Mouse (Mus musculus) left cerebral cortex, postnatal 36 days (tissue): ENCODE data around the gene Capg. TPM values are rescaled to one million over a fixed set of nuclear protein-coding genes. Genes with fewer than 3 reads are reported as not detected.
"Not testable (repeated sequence)": the region's sequence is repeated elsewhere in the genome, so short reads cannot be mapped to it uniquely, and the experiment has no call there.

Experiments used
- DNase-seq, 2 experiments: peaks; one replicate each; pipeline ENCODE4 v3.0.0; 2021 to 2022; ENCODE audit warnings: low spot score in 2 of 2, mixed read lengths in 1 of 2
- intact Hi-C: fragments of 180-260 bp; cut with DNase I; formaldehyde crosslinking; loops from one replicate; pipeline ENCODE4 v1.15.1; 2025
- total RNA-seq, 2 experiments: library from RNA; stranded (reverse); gene quantifications; 2 replicates each; pipeline ENCODE4 v1.2.3; 2021

The Capg gene
- total RNA-seq, 2 experiments from 2014 or later: 2.2 to 3.1 TPM

GRCm38 (mm10) chr6:72527070-72527469 is 17.1 kb upstream of the Capg start:
- DNase-seq: no peak
- intact Hi-C loops: no loop called here

- no peak for DNase-seq
- intact Hi-C loops: no loop called here
Measured at GRCm38 (mm10) chr6:72528410-72529151, 15.6 kb upstream of the Capg start.

GRCm38 (mm10) chr6:72532580-72532979 is 11.6 kb upstream of the Capg start:
- peak in 1 of 2 experiments; percentile 33 for DNase-seq
- intact Hi-C loops: no loop called here

- intact Hi-C loops, DNase-seq: not testable (repeated sequence)
Measured at GRCm38 (mm10) chr6:72533555-72533954, 10.6 kb upstream of the Capg start.

- peak in 1 of 2 experiments; percentile 51 for DNase-seq
- intact Hi-C loops: loop anchor here (1.0 kb wide), 2 partner anchors 32 to 106 kb away; no protein-coding TSS in a partner anchor
Measured at GRCm38 (mm10) chr6:72534035-72534809, 10.0 kb upstream of the Capg start.

GRCm38 (mm10) chr6:72535165-72535564 is 9.0 kb upstream of the Capg start:
- intact Hi-C loops: no loop called here
- DNase-seq: peak; percentile 68 to 72

GRCm38 (mm10) chr6:72537998-72538500 is 6.1 kb upstream of the Capg start:
- DNase-seq: no peak
- intact Hi-C loops: loop anchor here (2.0 kb wide), 1 partner anchor 23 kb away; no protein-coding TSS in a partner anchor

- intact Hi-C loops: no loop called here
- peak; percentile 86 to 89 for DNase-seq
Measured at GRCm38 (mm10) chr6:72538562-72539031, 5.6 kb upstream of the Capg start.

- no peak for DNase-seq
- intact Hi-C loops: no loop called here
Measured at GRCm38 (mm10) chr6:72543265-72543850, 833 bp upstream of the Capg start.

GRCm38 (mm10) chr6:72545377-72545776 is 1.2 kb downstream of the Capg start:
- no peak for DNase-seq

GRCm38 (mm10) chr6:72547121-72547520 is 2.9 kb downstream of the Capg start:
- intact Hi-C loops: no loop called here

More at GRCm38 (mm10) chr6:72545377-72545776, 1.2 kb downstream of the Capg start:
- intact Hi-C loops: no loop called here

GRCm38 (mm10) chr6:72547862-72548261 is 3.7 kb downstream of the Capg start:
- DNase-seq: no peak

More at GRCm38 (mm10) chr6:72547121-72547520, 2.9 kb downstream of the Capg start:
- no peak for DNase-seq

GRCm38 (mm10) chr6:72549041-72549580 is 4.9 kb downstream of the Capg start:
- no peak for DNase-seq
- intact Hi-C loops: no loop called here

More at GRCm38 (mm10) chr6:72547862-72548261, 3.7 kb downstream of the Capg start:
- intact Hi-C loops: no loop called here

GRCm38 (mm10) chr6:72550025-72550424 is 5.8 kb downstream of the Capg start:
- no peak for DNase-seq
- intact Hi-C loops: no loop called here

- intact Hi-C loops: no loop called here
- no peak for DNase-seq
Measured at GRCm38 (mm10) chr6:72550503-72551100, 6.4 kb downstream of the Capg start.

- peak; percentile 49 to 67 for DNase-seq
- intact Hi-C loops: no loop called here
Measured at GRCm38 (mm10) chr6:72552171-72553078, 8.2 kb downstream of the Capg start.

GRCm38 (mm10) chr6:72553079-72553412 is 8.9 kb downstream of the Capg start:
- intact Hi-C loops: no loop called here
- no peak for DNase-seq

GRCm38 (mm10) chr6:72560801-72561200 is 16.6 kb downstream of the Capg start:
- intact Hi-C loops: loop anchor here (2.0 kb wide), 1 partner anchor 24 kb away; no protein-coding TSS in a partner anchor
- DNase-seq: no peak
